Mouse (Mus musculus) intestine, embryonic 15.5 days (tissue): ENCODE measurements at regions not wholly inside any gene's neighbourhood (a gene's known extent, or its start where the extent isn't known, plus 50 kb on each side); places are given as distances from the start of the nearest gene placed in this dataset.

Experiments used
- ATAC-seq: fragments of 200-750 bp; cut with Nextera tagmentation; 2 replicates; pipeline ENCODE4 v1.8.0; 2017; ENCODE audit warnings: moderate TSS enrichment, moderate library complexity
- H3K27ac ChIP-seq: fragments of 300-500 bp; sonication (generic); 2 replicates; pipeline ENCODE4 v1.5.1; 2015; ENCODE audit warnings: mild to moderate bottlenecking, inconsistent platforms
- H3K27me3 ChIP-seq: fragments of 300-500 bp; sonication (generic); replicated peaks from 2 replicates; pipeline ENCODE4 v1.6.1; 2015; ENCODE audit warnings: inconsistent platforms
- H3K36me3 ChIP-seq: fragments of 300-500 bp; sonication (generic); 2 replicates; pipeline ENCODE4 v1.6.1; 2015; ENCODE audit warnings: inconsistent platforms
- H3K4me1 ChIP-seq: fragments of 300-500 bp; sonication (generic); replicated peaks from 2 replicates; pipeline ENCODE4 v1.6.1; 2015; ENCODE audit warnings: inconsistent platforms
- H3K4me2 ChIP-seq: fragments of 300-500 bp; sonication (generic); replicated peaks from 2 replicates; pipeline ENCODE4 v1.6.1; 2015; ENCODE audit warnings: mild to moderate bottlenecking, inconsistent platforms
- H3K4me3 ChIP-seq: fragments of 300-500 bp; sonication (generic); replicated peaks from 2 replicates; pipeline ENCODE4 v1.5.1; 2015; ENCODE audit warnings: inconsistent platforms
- H3K9ac ChIP-seq: fragments of 300-500 bp; sonication (generic); 2 replicates; pipeline ENCODE4 v1.6.1; 2015; ENCODE audit warnings: inconsistent platforms
- H3K9me3 ChIP-seq: fragments of 300-500 bp; sonication (generic); 2 replicates; pipeline ENCODE4 v1.6.1; 2016; ENCODE audit warnings: inconsistent platforms
- WGBS: fragments of 180-500 bp; shearing (Covaris S2); methylation state at CpG from one replicate; pipeline ENCODE4 v1.1.7; 2015; 5-methylcytosine and 5-hydroxymethylcytosine counted together

- Histone ChIP-seq H3K4me2 (no peak overlapping the region), H3K9ac (no peak overlapping the region), H3K4me3 (no peak overlapping the region), H3K27ac (no peak overlapping the region), H3K36me3 (no peaks in the 10 kb centered on the region), H3K27me3 (no peaks in the 10 kb centered on the region), H3K4me1 (no peaks in the 10 kb centered on the region), H3K9me3 (no peaks in the 10 kb centered on the region)
- no peak for ATAC-seq
- WGBS = 85% methylated on average over 5 of the region's 5 CpGs
These were observed 122.4 kb downstream of the Amer2 start for GRCm38 (mm10) chr14:60495441-60495840.

- Histone ChIP-seq H3K4me2 (no peak overlapping the region), H3K4me1 (no peaks in the 10 kb centered on the region), H3K27me3 (no peaks in the 10 kb centered on the region), H3K27ac (no peak overlapping the region), H3K36me3 (no peaks in the 10 kb centered on the region), H3K4me3 (no peak overlapping the region), H3K9me3 (no peaks in the 10 kb centered on the region), H3K9ac (no peak overlapping the region)
- 87% methylated on average over 6 of the region's 6 CpGs for WGBS
- ATAC-seq = no peak
These were observed 129.5 kb downstream of the Amer2 start for GRCm38 (mm10) chr14:60502552-60502951.

GRCm38 (mm10) chr14:60505066-60505465 is 128.7 kb upstream of the Spata13 start:
- no peak overlapping the region for H3K4me3 ChIP-seq
- H3K4me1 ChIP-seq = no peaks in the 10 kb centered on the region
- H3K27ac ChIP-seq = no peak overlapping the region
- no peaks in the 10 kb centered on the region for H3K9me3 ChIP-seq
- ATAC-seq = no peak
- H3K27me3 ChIP-seq = no peaks in the 10 kb centered on the region
- no peak overlapping the region for H3K9ac ChIP-seq
- no peak overlapping the region for H3K4me2 ChIP-seq
- H3K36me3 ChIP-seq = no peaks in the 10 kb centered on the region
- 86% methylated on average over 6 of the region's 6 CpGs for WGBS

GRCm38 (mm10) chr14:60506296-60506695 is 127.5 kb upstream of the Spata13 start:
- H3K4me2 ChIP-seq = no peak overlapping the region
- no peaks in the 10 kb centered on the region for H3K27me3 ChIP-seq
- H3K27ac ChIP-seq = no peak overlapping the region
- no peak for ATAC-seq
- H3K36me3 ChIP-seq = no peaks in the 10 kb centered on the region
- H3K4me3 ChIP-seq = no peak overlapping the region
- H3K9me3 ChIP-seq = no peaks in the 10 kb centered on the region
- H3K9ac ChIP-seq = no peak overlapping the region
- no peaks in the 10 kb centered on the region for H3K4me1 ChIP-seq
- WGBS = 48% methylated on average over 12 of the region's 12 CpGs

- no peak for ATAC-seq
These were observed 120.2 kb upstream of the Spata13 start for GRCm38 (mm10) chr14:60513560-60513959.

GRCm38 (mm10) chr14:60515094-60515786 is 118.6 kb upstream of the Spata13 start:
- Histone ChIP-seq H3K27me3 (no peaks in the 10 kb centered on the region), H3K9me3 (no peaks in the 10 kb centered on the region), H3K27ac (no peak overlapping the region), H3K9ac (no peak overlapping the region), H3K36me3 (no peaks in the 10 kb centered on the region), H3K4me2 (no peak overlapping the region), H3K4me3 (no peak overlapping the region), H3K4me1 (no peaks in the 10 kb centered on the region)
- no peak for ATAC-seq
- 78% methylated on average over 12 of the region's 12 CpGs for WGBS

More at GRCm38 (mm10) chr14:60513560-60513959, 120.2 kb upstream of the Spata13 start:
- no peaks in the 10 kb centered on the region for H3K36me3 ChIP-seq
- no peaks in the 10 kb centered on the region for H3K9me3 ChIP-seq
- H3K4me3 ChIP-seq = no peak overlapping the region
- no peak overlapping the region for H3K4me2 ChIP-seq
- no peak overlapping the region for H3K27ac ChIP-seq
- H3K27me3 ChIP-seq = no peaks in the 10 kb centered on the region
- no peak overlapping the region for H3K9ac ChIP-seq
- 25% methylated on average over 8 of the region's 8 CpGs for WGBS
- no peaks in the 10 kb centered on the region for H3K4me1 ChIP-seq

- 91% methylated on average over 11 of the region's 11 CpGs for WGBS
- no peak for ATAC-seq
These were observed 115.9 kb upstream of the Spata13 start for GRCm38 (mm10) chr14:60517891-60518290.

GRCm38 (mm10) chr14:60523010-60523409 is 110.8 kb upstream of the Spata13 start:
- Histone ChIP-seq H3K4me1 (no peaks in the 10 kb centered on the region), H3K4me3 (no peak overlapping the region)
- WGBS = 59% methylated on average over 1 of the region's 1 CpGs

More at GRCm38 (mm10) chr14:60517891-60518290, 115.9 kb upstream of the Spata13 start:
- no peaks in the 10 kb centered on the region for H3K9me3 ChIP-seq
- H3K4me2 ChIP-seq = no peak overlapping the region
- no peak overlapping the region for H3K27ac ChIP-seq
- no peaks in the 10 kb centered on the region for H3K36me3 ChIP-seq
- H3K4me3 ChIP-seq = no peak overlapping the region
- no peaks in the 10 kb centered on the region for H3K27me3 ChIP-seq
- no peak overlapping the region for H3K9ac ChIP-seq
- H3K4me1 ChIP-seq = no peaks in the 10 kb centered on the region

GRCm38 (mm10) chr14:60524869-60525268 is 108.9 kb upstream of the Spata13 start:
- Histone ChIP-seq H3K4me1 (peaks cover 3% of the 10 kb centered on the region; the same call in 1 of the 2 replicates), H3K4me2 (no peak overlapping the region), H3K27me3 (no peaks in the 10 kb centered on the region), H3K4me3 (no peak overlapping the region), H3K27ac (no peak overlapping the region), H3K9me3 (no peaks in the 10 kb centered on the region), H3K36me3 (no peaks in the 10 kb centered on the region), H3K9ac (no peak overlapping the region)
- WGBS = 78% methylated on average over 4 of the region's 4 CpGs
- no peak for ATAC-seq

More at GRCm38 (mm10) chr14:60523010-60523409, 110.8 kb upstream of the Spata13 start:
- no peak for ATAC-seq
- Histone ChIP-seq H3K4me2 (no peak overlapping the region), H3K36me3 (no peaks in the 10 kb centered on the region), H3K27me3 (no peaks in the 10 kb centered on the region), H3K9ac (no peak overlapping the region), H3K9me3 (no peaks in the 10 kb centered on the region), H3K27ac (no peak overlapping the region)

GRCm38 (mm10) chr14:60525284-60525962 is 108.4 kb upstream of the Spata13 start:
- Histone ChIP-seq H3K9me3 (no peaks in the 10 kb centered on the region), H3K36me3 (no peaks in the 10 kb centered on the region), H3K27ac (no peak overlapping the region), H3K27me3 (no peaks in the 10 kb centered on the region), H3K4me3 (no peak overlapping the region), H3K4me1 (peaks cover 3% of the 10 kb centered on the region; the same call in 1 of the 2 replicates), H3K4me2 (no peak overlapping the region), H3K9ac (no peak overlapping the region)
- ATAC-seq = peak; percentile 54; the same call in 1 of the 2 replicates
- 63% methylated on average over 13 of the region's 13 CpGs for WGBS

- 64% methylated on average over 3 of the region's 3 CpGs for WGBS
- H3K9ac ChIP-seq = no peak overlapping the region
- ATAC-seq = no peak
- H3K27me3 ChIP-seq = no peaks in the 10 kb centered on the region
- no peaks in the 10 kb centered on the region for H3K9me3 ChIP-seq
- no peak overlapping the region for H3K27ac ChIP-seq
- H3K4me1 ChIP-seq = peaks cover 3% of the 10 kb centered on the region; the same call in 1 of the 2 replicates
- no peaks in the 10 kb centered on the region for H3K36me3 ChIP-seq
- H3K4me3 ChIP-seq = no peak overlapping the region
- H3K4me2 ChIP-seq = no peak overlapping the region
These were observed 107.8 kb upstream of the Spata13 start for GRCm38 (mm10) chr14:60525979-60526378.

GRCm38 (mm10) chr14:60526832-60527231 is 107.0 kb upstream of the Spata13 start:
- H3K36me3 ChIP-seq = no peaks in the 10 kb centered on the region
- no peak overlapping the region for H3K4me3 ChIP-seq
- no peak overlapping the region for H3K9ac ChIP-seq
- H3K9me3 ChIP-seq = no peaks in the 10 kb centered on the region
- no peak for ATAC-seq
- H3K4me1 ChIP-seq = peaks cover 3% of the 10 kb centered on the region; the same call in 1 of the 2 replicates
- H3K4me2 ChIP-seq = no peak overlapping the region
- H3K27ac ChIP-seq = no peak overlapping the region
- 82% methylated on average over 10 of the region's 10 CpGs for WGBS
- no peaks in the 10 kb centered on the region for H3K27me3 ChIP-seq
